Mouse (Mus musculus) stomach, embryonic 14.5 days (tissue): ENCODE data around the gene Fkbp7. TPM values are rescaled to one million over a fixed set of nuclear protein-coding genes. Genes with fewer than 3 reads are reported as not detected.
"Not testable (repeated sequence)": the region's sequence is repeated elsewhere in the genome, so short reads cannot be mapped to it uniquely, and the experiment has no call there.

Source experiments
- ATAC-seq: fragments of 200-750 bp; cut with Nextera tagmentation; 2 replicates; pipeline ENCODE4 v1.8.0; 2017; ENCODE audit warnings: low read depth, moderate TSS enrichment; ENCODE audit not compliant: insufficient number of reproducible peaks, insufficient read depth, low FRiP score
- H3K27ac ChIP-seq: fragments of 300-500 bp; sonication (generic); 2 replicates; pipeline ENCODE4 v1.5.1; 2014; ENCODE audit warnings: mild to moderate bottlenecking, low read length, moderate library complexity, mixed read lengths
- H3K27me3 ChIP-seq: fragments of 300-500 bp; sonication (generic); 2 replicates; pipeline ENCODE4 v1.6.1; 2014; ENCODE audit warnings: low read length, control low read depth, mixed read lengths; ENCODE audit not compliant: control insufficient read depth, insufficient read depth
- H3K36me3 ChIP-seq: fragments of 300-500 bp; sonication (generic); 2 replicates; pipeline ENCODE4 v1.6.1; 2014; ENCODE audit warnings: mild to moderate bottlenecking, control low read depth, low read length, moderate library complexity, mixed read lengths; ENCODE audit not compliant: control insufficient read depth, insufficient read depth
- H3K4me1 ChIP-seq: fragments of 300-500 bp; sonication (generic); 2 replicates; pipeline ENCODE4 v1.6.1; 2014; ENCODE audit warnings: low read length, control low read depth, mixed read lengths; ENCODE audit not compliant: control insufficient read depth, insufficient read depth
- H3K4me2 ChIP-seq: fragments of 300-500 bp; sonication (generic); replicated peaks from 2 replicates; pipeline ENCODE4 v1.6.1; 2014; ENCODE audit warnings: low read depth, low read length, control low read depth
- H3K4me3 ChIP-seq: fragments of 300-500 bp; sonication (generic); 2 replicates; pipeline ENCODE4 v1.5.1; 2014; ENCODE audit warnings: low read depth, low read length, control low read depth
- H3K9ac ChIP-seq: fragments of 300-500 bp; sonication (generic); replicated peaks from 2 replicates; pipeline ENCODE4 v1.6.1; 2014; ENCODE audit warnings: low read depth, mild to moderate bottlenecking, control low read depth, low read length, moderate library complexity, mixed read lengths
- H3K9me3 ChIP-seq: fragments of 300-500 bp; sonication (generic); 2 replicates; pipeline ENCODE4 v1.6.1; 2016; ENCODE audit warnings: low read depth, low read length, control low read depth; ENCODE audit not compliant: control insufficient read depth
- WGBS: fragments of 180-500 bp; shearing (Covaris S2); extraction: QIAGEN DNeasy Blood & Tissue Kit; methylation state at CpG from one replicate; pipeline ENCODE4 v1.1.7; 2014; 5-methylcytosine and 5-hydroxymethylcytosine counted together
- polyA plus RNA-seq: library from polyadenylated mRNA; unstranded; fragments of >200 nt; fragmentation: Nextera tagmentation; extraction: Ambion mirVana; gene quantifications from 2 replicates; pipeline ENCODE4 v1.2.1, GENCODE M21; 2014

The Fkbp7 gene
- polyA plus RNA-seq, 1 experiment from 2014 or later, result 84.8 TPM

DNA sequence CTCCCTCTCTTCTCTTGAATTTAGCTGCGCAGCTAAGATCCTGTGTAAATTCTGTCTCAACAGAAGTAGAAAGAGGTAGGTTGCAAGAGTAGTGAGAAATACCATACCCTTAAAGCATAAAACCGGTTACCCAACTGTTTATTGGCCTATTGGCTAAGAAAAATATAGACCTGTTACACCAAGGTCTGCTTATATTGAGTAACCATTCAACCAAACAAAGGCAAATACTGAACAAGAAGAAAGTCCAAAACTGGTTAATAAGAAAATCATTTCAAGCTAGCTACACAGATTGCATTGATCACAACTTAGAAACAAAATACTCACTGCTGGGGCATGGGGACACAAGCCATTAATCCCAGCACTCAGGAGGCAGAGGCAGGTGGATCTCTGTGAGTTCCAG is 33.3 kb downstream of the Fkbp7 start:
- Histone ChIP-seq H3K27me3 (no peaks in the 10 kb centered on the region), H3K4me1 (no peaks in the 10 kb centered on the region), H3K9ac (no peak overlapping the region), H3K9me3 (no peaks in the 10 kb centered on the region), H3K27ac (no peak overlapping the region), H3K36me3 (peaks cover 49% of the 10 kb centered on the region; the same call in 1 of the 2 replicates), H3K4me3 (no peak overlapping the region), H3K4me2 (no peak overlapping the region)
- WGBS, result 90% methylated on average over 2 of the region's 2 CpGs
- no peak for ATAC-seq

DNA sequence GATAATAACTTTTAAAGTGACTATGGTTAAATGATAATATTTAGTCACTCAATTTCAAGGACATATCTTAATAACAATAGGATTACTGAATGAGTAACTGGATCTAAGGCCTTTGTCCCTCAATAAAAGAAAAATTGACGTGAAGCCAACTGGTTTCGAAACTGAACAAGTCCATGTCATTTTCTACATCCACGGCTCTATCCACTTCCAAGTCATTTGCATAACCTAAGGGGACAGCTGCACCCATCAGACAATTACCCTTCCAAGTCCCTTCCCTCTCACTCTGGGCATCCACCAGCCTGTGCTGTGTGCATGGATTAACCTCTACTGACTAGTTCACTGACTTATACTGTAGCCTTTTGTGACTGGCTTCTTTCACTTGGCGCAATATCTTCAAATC is 41.3 kb downstream of the Fkbp7 start:
- ATAC-seq, result no peak
- 90% methylated on average over 4 of the region's 4 CpGs for WGBS
- no peak overlapping the region for H3K27ac ChIP-seq
- no peak overlapping the region for H3K9ac ChIP-seq
- peaks cover 4% of the 10 kb centered on the region; the same call in 1 of the 2 replicates for H3K9me3 ChIP-seq
- peaks cover 53% of the 10 kb centered on the region for H3K36me3 ChIP-seq
- no peak overlapping the region for H3K4me3 ChIP-seq
- no peaks in the 10 kb centered on the region for H3K27me3 ChIP-seq
- no peaks in the 10 kb centered on the region for H3K4me1 ChIP-seq
- H3K4me2 ChIP-seq, result no peak overlapping the region

DNA sequence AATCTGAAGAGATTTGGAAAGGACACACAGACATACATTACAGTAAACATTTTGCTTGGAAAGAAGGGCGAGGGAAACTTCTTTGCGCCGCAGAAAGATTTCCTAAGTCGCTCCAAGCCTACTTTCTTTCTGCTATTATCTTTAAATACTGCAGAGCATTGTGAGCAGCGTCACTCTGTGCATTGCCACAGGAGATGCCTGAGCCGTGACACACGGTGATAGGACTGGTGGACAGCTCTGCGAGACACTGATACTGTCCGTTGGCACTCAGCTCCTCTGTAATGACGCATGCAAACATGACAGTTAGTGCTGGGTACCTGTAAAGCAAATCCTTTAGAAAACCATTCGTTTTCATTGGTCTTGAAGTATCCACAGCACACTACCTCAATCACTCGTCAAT is 42.6 kb downstream of the Fkbp7 start:
- no peak for ATAC-seq
- Histone ChIP-seq H3K36me3 (peaks cover 47% of the 10 kb centered on the region), H3K9me3 (peaks cover 6% of the 10 kb centered on the region; the same call in 1 of the 2 replicates), H3K4me1 (no peaks in the 10 kb centered on the region), H3K27me3 (no peaks in the 10 kb centered on the region), H3K4me2 (no peak overlapping the region), H3K9ac (no peak overlapping the region), H3K27ac (no peak overlapping the region), H3K4me3 (no peak overlapping the region)
- 90% methylated on average over 12 of the region's 12 CpGs for WGBS

DNA sequence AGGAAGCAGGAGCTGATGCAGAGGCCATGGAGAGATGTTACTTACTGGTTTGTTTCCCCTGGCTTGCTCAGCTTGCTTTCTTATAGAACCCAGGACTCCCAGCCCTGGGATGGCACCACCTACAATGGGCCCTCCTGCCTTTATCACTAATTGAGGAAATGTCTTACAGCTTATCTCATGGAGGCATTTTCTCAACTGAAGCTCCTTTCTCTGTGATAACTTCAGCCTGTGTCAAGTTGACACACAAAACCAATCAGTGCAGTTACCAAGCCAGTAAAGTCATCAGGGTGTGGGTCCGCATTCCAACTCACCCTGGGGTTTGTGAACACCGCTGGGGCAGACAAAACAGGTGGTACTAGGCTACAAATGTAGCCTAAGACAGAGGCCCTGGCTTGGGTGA is 50.6 kb downstream of the Fkbp7 start:
- not testable (repeated sequence) for H3K4me1 ChIP-seq, ATAC-seq, H3K4me3 ChIP-seq, H3K4me2 ChIP-seq, H3K9ac ChIP-seq, H3K9me3 ChIP-seq, H3K27me3 ChIP-seq, H3K36me3 ChIP-seq, H3K27ac ChIP-seq
- 81% methylated on average over 2 of the region's 2 CpGs for WGBS

DNA sequence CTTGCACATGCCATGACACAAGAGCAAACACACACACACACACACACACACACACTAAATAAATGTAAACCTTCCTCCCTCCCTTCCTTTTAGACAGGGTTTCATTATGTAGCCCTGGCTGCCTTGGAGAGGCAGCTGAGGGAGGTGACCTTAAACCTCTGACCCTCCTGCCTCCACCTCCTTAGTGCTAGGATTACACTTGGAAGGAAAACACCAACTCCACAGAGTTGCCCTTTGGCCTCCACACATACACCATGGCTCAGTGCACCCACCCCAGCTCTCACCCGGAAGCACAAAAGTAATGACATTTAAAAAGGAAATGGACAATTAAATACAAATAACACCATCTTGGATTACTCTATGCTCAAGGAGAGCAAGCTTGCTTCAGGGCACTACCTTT is 51.2 kb downstream of the Fkbp7 start:
- no peaks in the 10 kb centered on the region for H3K4me1 ChIP-seq
- H3K4me3 ChIP-seq, result no peak overlapping the region
- no peaks in the 10 kb centered on the region; the same call in 1 of the 2 replicates for H3K36me3 ChIP-seq
- H3K9me3 ChIP-seq, result peaks cover 3% of the 10 kb centered on the region; the same call in 1 of the 2 replicates
- no peak for ATAC-seq
- H3K27me3 ChIP-seq, result no peaks in the 10 kb centered on the region
- H3K9ac ChIP-seq, result no peak overlapping the region
- H3K4me2 ChIP-seq, result no peak overlapping the region
- no peak overlapping the region for H3K27ac ChIP-seq
- 63% methylated on average over 1 of the region's 1 CpGs for WGBS

DNA sequence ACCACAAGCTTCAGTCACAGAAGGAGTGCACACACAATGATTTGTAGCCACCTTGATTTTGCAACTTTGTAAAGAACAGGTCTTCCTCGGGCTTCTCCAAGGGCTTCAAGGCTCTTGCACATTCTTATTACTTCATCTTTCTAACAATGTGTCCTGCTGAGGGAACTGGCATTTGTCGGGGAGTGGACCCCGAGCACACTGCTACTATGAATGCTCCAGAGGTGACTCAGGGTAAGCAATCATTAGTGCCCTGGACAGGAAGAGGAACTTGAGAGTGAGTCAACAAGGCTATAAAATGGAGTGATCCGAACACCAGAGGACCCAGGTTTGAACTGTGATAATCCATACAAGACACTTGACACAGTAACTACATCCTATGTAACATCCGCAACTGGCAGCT is 52.7 kb downstream of the Fkbp7 start:
- Histone ChIP-seq H3K4me2 (no peak overlapping the region), H3K9ac (no peak overlapping the region), H3K27ac (no peak overlapping the region), H3K4me3 (no peak overlapping the region), H3K4me1 (no peaks in the 10 kb centered on the region), H3K9me3 (no peaks in the 10 kb centered on the region), H3K27me3 (no peaks in the 10 kb centered on the region), H3K36me3 (no peaks in the 10 kb centered on the region; the same call in 1 of the 2 replicates)
- WGBS, result 91% methylated on average over 5 of the region's 5 CpGs
- ATAC-seq, result no peak

DNA sequence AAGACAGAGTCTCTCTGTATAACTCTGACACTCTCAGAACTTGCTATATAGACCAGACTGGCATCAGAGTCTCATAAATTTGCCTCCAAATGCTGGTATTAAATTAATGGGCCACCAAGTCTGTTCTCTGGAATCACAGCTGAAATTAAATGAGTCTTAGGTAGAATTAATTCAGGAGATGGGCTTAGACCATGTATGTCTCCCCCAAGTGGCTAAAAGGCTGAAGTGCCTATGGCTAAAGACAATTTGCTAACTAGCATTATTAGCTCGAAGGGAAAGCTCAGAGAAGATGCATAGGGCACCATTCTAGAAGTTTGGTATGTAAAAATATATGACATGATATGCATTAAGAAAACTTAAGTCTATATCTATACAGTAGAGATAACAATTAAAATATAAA is 54.8 kb downstream of the Fkbp7 start:
- Histone ChIP-seq H3K9me3 (no peaks in the 10 kb centered on the region), H3K9ac (no peak overlapping the region)
- 41% methylated on average over 1 of the region's 1 CpGs for WGBS

More for the DNA sequence above, 54.8 kb downstream of the Fkbp7 start:
- no peak overlapping the region for H3K27ac ChIP-seq
- H3K27me3 ChIP-seq, result no peaks in the 10 kb centered on the region
- H3K36me3 ChIP-seq, result no peaks in the 10 kb centered on the region; the same call in 1 of the 2 replicates
- no peak overlapping the region for H3K4me2 ChIP-seq
- H3K4me3 ChIP-seq, result no peak overlapping the region
- ATAC-seq, result no peak
- H3K4me1 ChIP-seq, result no peaks in the 10 kb centered on the region

Other genes starting within 250 kb of the Fkbp7 start
- 66.2 and 68.2 TPM in 2 replicates for gene Prkra, start 25.1 kb downstream of the Fkbp7 start, polyA plus RNA-seq
- gene Pjvk, start 24.6 kb downstream of the Fkbp7 start, polyA plus RNA-seq, result 0.41 and 0.56 TPM in 2 replicates
- gene Plekha3, start 2.2 kb upstream of the Fkbp7 start, polyA plus RNA-seq, result 6.5 and 6.8 TPM in 2 replicates